Mouse (Mus musculus): ENCODE measurements around the gene Ptprc.

The Ptprc gene

DNA sequence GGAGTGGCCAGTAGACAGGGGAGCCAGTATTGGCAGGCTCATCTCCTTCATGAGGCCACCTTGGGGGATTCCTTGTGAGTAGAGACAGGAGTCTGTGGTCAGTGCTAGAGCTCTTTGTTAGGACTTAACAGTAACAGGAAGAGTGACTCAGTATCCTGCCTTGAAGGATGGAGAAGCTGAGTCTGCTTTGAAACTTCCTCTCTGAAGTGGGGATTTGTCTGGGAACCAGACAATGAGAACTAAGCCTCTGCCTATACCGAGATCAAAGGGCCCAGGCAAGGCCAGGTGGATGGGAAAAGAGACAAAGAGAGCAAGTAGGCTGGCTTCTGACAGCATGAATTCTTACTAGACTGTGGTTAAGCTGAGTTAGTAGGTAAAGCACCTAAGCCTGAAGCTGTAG, 136.3 kb downstream of the Ptprc start:
- DNase-seq (ENCODE audit: low spot score): no peak

DNA sequence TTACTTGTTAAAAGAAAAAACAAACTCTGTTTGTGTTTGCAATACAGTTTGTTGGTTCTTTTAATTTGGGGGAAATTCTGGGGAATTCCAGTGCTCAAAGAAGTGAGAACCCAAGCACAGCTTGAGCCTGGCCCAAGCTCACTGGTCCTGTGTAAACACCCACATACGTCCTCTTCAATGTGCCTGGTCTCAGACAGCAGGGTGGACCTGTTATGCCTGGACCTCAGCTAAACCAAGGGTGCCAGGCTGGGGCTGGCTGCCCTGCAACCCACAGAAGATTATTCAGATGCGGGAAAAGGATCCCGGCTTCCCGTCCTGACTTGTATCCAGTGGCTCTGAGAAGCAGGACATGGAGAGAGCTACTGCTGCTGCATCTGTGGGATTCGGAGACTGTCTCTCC, 138.0 kb downstream of the Ptprc start:
- DNase-seq (ENCODE audit: low spot score): no peak

DNA sequence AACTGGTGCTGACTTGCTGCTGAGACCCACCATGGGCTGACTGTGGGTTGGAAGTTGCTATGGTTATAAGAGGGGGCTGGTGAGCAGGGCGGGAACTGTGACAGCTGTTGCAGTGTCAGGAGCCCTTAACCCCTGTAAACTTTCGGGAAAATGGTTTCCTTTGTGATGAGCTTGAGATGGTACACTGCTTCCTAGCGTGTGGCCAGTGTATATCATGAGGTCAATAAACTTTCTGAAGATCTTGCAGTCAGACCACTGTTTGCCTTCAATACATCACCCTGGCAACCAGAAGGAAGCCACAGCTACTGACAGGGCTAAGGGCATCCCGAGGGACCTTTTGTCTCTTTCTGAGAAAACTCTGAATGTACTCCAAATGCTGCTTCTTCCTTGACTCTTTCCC, 145.9 kb downstream of the Ptprc start:
- DNase-seq (ENCODE audit: low spot score): no peak

DNA sequence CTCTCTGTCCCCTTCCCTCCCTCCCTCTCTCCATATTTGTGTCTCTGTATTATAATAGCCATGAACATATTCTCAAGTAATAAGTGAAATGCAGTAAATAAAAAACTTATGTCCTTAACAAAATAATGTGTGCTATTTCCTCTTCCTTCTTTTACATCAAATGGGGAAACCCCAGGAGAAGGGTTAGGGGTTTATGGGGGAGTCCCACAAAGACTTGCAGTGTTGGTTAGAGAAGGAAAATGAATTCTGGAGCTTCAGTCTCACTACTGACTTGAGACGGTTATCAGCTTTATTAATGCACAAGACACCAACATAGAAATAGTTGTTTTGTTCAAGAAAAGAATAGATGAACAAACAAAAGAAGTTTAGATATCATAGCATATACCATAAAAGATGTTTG, 150.2 kb downstream of the Ptprc start:
- DNase-seq (ENCODE audit: low spot score): no peak

DNA sequence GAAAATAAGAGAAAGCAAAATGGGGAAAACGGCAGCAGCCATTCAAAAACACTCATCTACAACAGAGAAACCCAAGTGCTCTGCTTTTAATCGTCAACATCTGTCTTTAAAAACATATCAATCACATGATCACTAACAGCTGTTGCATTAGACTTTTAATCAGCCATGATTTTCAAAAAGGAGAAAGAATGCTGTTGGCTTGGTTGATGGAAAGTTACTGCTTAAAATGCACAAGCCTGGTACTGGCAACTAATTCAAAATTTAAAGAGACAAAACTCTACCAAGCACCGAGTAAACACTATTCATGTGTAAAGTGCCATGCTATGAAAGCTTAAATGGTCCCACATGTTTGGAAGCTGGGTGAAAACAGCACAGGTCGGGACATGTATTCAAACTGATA, 151.9 kb downstream of the Ptprc start:
- no peak for DNase-seq (ENCODE audit: low spot score)

DNA sequence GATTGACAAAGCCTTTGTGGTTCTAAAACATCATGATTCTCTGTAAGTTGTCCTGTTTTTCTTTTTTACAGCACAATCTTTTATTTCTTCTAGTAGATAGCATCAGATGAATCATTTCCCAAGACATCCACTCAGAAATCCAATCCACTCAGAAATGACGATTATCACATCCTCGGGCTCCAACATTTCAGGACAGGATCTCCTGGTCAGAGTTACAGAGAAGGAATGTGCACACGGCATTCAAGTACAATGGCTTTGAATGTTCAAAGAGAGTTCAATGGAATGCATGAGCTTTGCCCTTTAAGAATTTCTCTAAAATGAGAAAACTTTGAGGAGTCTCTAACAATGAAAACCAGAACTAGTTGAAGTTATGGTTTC, 152.6 kb downstream of the Ptprc start:
- no peak for DNase-seq (ENCODE audit: low spot score)

DNA sequence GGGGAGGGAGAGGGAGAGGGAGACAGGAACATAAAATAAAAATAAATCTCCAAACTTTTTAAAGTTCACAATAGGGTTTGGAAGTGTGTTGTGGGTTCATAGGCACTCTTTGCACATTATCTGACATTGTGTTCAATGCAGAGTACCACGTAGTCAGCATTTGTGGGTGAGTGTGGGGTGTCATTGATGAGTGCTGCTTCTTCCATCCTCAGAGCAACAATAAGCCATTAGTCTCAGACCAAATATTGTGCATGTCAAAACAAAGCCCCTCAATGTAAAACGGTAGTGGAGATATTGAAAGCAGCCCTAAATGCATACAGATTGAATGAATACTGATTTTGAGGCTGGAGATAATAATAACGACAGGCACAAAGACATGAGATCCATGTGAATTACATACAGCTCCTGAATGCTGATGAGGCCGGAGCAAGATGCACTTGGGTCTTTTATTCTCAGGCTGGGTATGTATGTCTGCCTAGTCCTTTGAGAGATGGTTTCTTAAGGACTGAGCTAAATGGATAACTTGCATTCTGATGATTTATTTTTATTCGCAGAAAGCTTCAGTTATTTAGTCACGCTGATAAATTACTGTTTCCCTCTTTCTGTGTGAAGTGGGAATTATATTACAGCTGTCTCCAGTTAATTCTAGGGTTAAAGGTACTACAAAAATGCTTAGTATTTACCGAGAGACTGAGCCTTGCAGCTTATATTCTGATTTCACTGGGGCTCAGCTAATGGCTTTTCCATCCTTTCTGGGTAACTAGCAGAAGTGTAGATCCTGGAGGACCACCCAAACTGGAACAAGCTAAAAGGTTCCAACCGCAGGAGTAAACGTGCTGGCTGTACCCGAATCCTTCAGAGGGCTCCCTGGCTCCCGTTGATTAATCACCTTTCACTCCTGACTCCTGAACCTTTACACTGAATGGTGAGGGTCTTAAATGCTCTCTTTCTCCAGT, 153.3 kb downstream of the Ptprc start:
- no peak for DNase-seq (ENCODE audit: low spot score)

Measured in ovary, postnatal 10 days (tissue).